Mouse (Mus musculus): ENCODE measurements around the gene Pramel6.
A peak's percentile ranks its signal among the peaks of the same experiment; 100 is the strongest.
"Not testable (repeated sequence)": the region's sequence is repeated elsewhere in the genome, so short reads cannot be mapped to it uniquely, and the experiment has no call there.

Gene Pramel6

GRCm38 (mm10) chr2:87506265-87506664, at the start of gene Pramel6:
TSS of gene Pramel6 (plus strand) at chr2:87506565.
- no peak for DNase-seq (ENCODE audit: low spot score in 2 of 2)

- no peak for DNase-seq (ENCODE audit: low spot score in 2 of 2)
Measured at GRCm38 (mm10) chr2:87461769-87462168, 44.6 kb upstream of the Pramel6 start.

DNA sequence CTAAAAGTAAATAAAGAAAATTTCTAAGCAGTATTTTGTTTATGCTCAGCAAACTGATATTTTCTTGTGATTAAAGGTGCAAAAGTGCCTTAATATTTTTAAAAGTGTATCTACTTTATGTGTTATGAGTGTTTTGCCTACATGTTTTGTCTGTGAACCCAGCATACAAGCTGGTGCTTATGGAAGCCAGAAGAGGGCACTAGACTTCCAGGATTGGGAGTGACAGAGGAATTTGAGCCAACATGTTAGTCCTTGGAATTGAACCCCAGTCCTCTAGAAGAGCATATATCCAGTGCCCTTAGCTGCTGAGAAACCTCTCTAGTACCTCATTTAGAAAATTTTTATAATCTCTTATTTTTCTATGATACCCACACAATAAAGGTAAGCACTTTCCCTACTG, 26.2 kb upstream of the Pramel6 start:
- DNase-seq (ENCODE audit: low spot score in 2 of 2), result no peak

GRCm38 (mm10) chr2:87481158-87481557, 25.2 kb upstream of the Pramel6 start:
- no peak for DNase-seq (ENCODE audit: low spot score in 2 of 2)

GRCm38 (mm10) chr2:87482276-87482675, 24.1 kb upstream of the Pramel6 start:
- DNase-seq (ENCODE audit: low spot score in 2 of 2), result no peak

GRCm38 (mm10) chr2:87496993-87497392, 9.4 kb upstream of the Pramel6 start, which contains the start of gene Pramel7:
TSS of gene Pramel7 (minus strand) at chr2:87497093.
- DNase-seq (ENCODE audit: low spot score in 2 of 2), result not testable (repeated sequence)

- no peak for DNase-seq (ENCODE audit: low spot score in 2 of 2)
Measured at GRCm38 (mm10) chr2:87515046-87515445, 8.7 kb downstream of the Pramel6 start.

- no peak for DNase-seq (ENCODE audit: low spot score in 2 of 2)
Measured at GRCm38 (mm10) chr2:87515457-87516060, 9.2 kb downstream of the Pramel6 start.

GRCm38 (mm10) chr2:87516581-87516980, 10.2 kb downstream of the Pramel6 start:
- DNase-seq (ENCODE audit: low spot score in 2 of 2), result no peak

DNA sequence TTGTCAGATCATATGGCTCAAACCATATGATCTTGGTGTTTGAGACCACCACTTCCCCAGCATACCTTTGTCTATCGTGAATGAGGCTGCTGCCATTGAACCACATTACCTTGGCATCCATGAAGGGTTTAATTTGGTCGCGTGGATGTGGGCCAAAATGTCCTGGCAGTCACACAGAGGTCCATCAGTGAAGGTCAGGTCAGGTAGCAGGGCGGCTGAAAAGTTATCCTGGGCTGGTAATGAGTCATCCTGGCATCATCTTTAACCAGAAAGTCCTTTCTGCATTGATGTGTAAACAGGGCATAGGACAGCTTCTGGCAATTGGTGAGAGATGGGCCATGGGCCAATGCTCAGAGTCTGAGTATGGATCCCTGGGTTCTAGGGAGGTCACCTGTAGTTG, 14.3 kb downstream of the Pramel6 start:
- DNase-seq (ENCODE audit: low spot score in 2 of 2), result no peak

- peak; percentile 3 to 5 for DNase-seq (ENCODE audit: low spot score in 2 of 2)
Measured at GRCm38 (mm10) chr2:87525899-87526616, 19.7 kb downstream of the Pramel6 start.

DNA sequence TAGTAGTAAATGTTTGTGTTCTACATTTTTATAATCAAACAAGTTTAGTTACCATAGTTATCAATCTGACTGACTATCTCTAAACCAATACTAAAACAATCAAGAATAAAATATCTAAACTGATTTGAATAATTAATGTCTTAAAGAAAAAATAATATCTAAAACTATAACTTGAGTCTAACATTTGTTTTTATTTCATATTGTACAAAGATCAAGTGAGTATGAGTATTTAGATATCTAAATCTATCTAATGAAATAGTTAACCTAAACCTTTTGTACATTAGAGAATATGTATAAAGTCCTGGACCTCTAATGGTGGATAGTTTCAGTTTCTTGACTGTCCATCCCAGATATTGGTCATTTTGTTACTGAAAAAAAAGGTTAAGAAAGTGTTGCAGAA, 25.1 kb downstream of the Pramel6 start, which contains the start of gene Olfr153:
Gene Olfr153, plus strand, starts transcription at position 301 of the 400 bp plus-strand sequence.
- DNase-seq (ENCODE audit: low spot score in 2 of 2), result no peak

GRCm38 (mm10) chr2:87534826-87535225, 28.5 kb downstream of the Pramel6 start:
- DNase-seq (ENCODE audit: low spot score in 2 of 2), result no peak

DNA sequence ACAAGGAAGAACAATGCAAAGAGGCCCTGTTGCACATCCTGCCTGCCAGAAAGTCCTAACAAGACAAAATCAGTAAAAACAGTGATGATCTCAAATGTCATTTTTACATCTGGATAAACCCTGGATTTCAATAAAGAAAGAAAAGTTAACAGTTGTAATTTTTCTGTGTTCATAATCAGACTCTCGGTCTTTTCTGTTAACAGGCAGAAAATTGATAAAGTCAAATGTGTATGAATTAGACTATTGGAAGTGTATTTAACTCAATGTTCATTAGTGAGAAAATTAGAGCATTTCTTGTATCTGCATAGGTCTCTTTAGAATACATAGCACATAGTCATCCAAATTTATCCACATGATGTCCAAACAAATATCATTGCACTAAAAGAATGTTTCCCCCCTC, 39.1 kb downstream of the Pramel6 start, which contains the start of gene Olfr1128:
Gene Olfr1128, minus strand, starts transcription at position 101 of the 400 bp plus-strand sequence.
- DNase-seq (ENCODE audit: low spot score in 2 of 2), result no peak

All from frontal cortex, postnatal 25 days (tissue).